Mouse (Mus musculus): ENCODE results near the gene Sppl3.

DNA sequence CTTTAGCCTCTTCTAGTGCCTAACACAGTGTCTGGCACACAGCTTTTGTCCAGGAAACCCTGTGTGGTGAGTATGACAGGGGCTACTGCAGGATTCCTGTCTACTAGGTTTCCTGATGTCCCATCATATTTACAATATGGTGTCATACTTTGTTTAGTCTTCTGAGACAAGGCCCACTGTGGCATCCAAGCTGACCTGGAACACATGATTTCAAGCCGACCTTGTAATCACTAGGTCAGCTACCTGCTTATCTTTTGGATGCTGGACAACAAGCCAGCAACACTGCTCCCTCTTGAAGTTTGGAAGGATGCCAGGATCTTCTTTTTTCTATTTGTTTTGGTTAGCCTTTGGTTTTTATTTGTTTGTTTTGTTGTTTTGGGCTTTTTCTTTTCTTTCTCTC, 3.6 kb downstream of the Sppl3 start:
- TF ChIP-seq CTCF (IDR thresholded peaks at IDR 0.05; ENCODE audit: low read depth, low read length) (no peak), POLR2A (IDR thresholded peaks at IDR 0.05; ENCODE audit: insufficient read depth, low read length) (no peak), EP300 (IDR thresholded peaks at IDR 0.05; ENCODE audit: insufficient read depth, low read depth, low read length) (no peak)

Data from ES-Bruce4 (cell line).